Mouse (Mus musculus): ENCODE data around the gene Fbxw7.
A peak's percentile ranks its signal among the peaks of the same experiment; 100 is the strongest.
"Not testable (repeated sequence)": the region's sequence is repeated elsewhere in the genome, so short reads cannot be mapped to it uniquely, and the experiment has no call there.

Gene Fbxw7

DNA sequence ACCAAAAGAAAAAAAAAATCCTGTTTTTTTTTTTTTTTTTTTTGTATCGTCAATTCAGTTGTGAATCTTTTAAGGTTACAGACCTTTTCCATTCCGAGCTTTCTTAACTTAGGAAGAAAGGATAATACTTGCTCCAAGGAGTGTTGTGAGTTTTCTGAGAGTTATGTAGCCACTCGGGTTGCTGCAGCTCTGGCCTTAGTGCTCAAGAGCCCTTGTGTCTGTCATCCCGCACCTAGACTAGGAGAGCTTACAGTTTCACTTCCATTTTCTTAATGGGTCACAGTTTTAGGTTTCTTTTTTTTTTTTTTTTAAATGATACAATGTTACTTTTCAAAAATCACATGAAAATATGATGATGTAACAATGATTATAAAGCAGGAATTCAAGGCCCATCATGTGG is 12.5 kb downstream of the Fbxw7 start:
- no peak for DNase-seq

GRCm38 (mm10) chr3:84829366-84829765 is 14.3 kb downstream of the Fbxw7 start:
- DNase-seq: no peak

DNA sequence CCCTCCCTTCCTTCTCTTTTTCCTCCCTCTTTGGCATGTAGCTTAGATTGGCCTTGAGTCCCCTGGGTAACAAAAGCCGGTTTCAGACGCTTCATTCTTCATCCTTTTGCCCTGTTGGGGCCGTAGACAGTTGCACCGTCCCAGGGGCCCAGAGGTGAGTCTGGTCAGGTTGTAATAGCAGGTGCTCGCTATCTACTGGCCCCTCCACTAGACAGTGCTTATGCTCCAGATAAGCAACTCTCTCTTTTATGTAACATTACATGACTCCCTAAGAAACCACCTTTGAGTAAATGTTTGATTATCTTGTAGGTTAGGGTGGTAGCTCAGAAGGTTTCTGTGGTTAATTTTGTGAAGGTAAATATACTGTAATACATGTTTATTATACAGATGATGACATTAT is 21.0 kb downstream of the Fbxw7 start:
- no peak for DNase-seq

- no peak for DNase-seq
Observed at GRCm38 (mm10) chr3:84837984-84838383, 22.9 kb downstream of the Fbxw7 start.

DNA sequence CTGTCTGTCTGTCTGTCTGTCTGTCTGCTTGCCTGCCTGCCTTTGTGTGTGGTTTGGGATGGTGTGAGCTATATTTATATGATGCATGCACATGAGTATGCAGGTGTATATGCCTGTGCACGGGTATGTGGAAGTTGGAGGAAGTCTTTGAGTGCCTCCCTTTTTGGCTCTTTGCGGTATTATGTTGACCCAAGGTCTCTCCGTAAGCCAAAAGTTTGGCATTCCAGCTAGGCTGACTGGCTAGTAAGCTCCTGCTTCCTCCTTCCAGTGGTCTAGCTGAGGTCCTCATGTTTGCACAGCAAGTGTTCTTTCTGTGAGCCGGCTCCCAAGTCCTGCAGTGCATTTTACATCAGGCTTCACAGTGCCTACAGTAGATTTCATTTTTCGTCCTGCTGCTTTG is 24.4 kb downstream of the Fbxw7 start:
- DNase-seq: no peak

DNA sequence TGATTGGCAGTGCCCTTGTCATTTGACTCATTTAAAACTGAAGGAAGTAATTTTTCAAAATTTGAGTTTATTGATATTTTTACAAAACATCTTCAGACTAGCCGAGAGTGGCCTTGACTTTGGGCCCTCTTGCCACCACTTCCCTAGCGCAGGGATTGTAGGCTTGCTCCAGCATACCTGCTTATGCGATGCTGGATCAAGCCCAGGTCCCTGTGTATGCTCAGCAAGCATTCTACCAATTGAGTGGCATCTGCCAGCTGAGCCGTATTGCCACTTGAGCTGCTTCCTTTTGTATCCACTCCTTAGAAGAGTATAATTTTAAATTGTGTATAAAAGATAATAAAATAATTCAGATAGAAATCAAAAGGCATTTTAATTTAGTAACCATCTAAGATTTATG is 26.2 kb downstream of the Fbxw7 start:
- no peak for DNase-seq

GRCm38 (mm10) chr3:84842793-84843192 is 27.7 kb downstream of the Fbxw7 start:
- no peak for DNase-seq

DNA sequence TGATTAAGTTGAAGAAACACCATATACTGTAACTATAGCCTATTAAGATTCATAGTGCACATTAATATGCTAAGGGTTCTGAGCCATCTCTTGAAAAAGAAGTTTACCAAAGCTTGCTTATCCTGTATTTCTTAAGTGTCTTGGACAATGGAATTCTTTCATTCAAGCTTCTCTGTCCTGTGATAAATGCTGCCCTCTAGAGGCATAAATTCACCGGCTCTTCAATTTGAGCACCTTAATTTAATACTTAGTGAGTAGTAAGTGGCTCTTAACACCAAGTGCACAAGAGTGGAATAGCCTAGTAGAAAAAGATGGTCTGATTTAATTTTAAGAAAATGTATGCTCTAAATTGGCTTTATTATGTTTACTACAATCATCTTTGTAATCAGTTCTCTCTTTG is 28.5 kb downstream of the Fbxw7 start:
- peak; percentile 53 for DNase-seq

GRCm38 (mm10) chr3:84848798-84849197 is 33.7 kb downstream of the Fbxw7 start:
- no peak for DNase-seq

GRCm38 (mm10) chr3:84850418-84850817 is 35.4 kb downstream of the Fbxw7 start:
- no peak for DNase-seq

DNA sequence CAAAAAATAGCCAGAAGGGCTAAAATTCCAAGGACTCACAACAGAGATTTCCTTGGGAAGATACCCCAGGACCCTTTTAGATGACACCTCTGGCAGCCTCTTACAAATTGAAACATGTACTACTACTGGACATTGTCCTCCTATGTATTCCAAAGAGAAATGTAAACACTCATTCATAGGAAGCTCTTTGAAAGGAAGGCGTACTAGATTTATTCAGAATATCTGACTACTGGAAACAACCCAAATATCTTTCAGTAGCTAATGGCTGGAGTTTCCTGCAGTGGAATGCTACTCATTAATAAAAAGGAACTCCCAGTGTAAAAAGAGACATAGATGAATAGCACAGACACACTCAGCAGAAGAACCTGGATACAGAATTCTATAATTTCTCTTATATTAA is 36.7 kb downstream of the Fbxw7 start:
- DNase-seq: no peak

DNA sequence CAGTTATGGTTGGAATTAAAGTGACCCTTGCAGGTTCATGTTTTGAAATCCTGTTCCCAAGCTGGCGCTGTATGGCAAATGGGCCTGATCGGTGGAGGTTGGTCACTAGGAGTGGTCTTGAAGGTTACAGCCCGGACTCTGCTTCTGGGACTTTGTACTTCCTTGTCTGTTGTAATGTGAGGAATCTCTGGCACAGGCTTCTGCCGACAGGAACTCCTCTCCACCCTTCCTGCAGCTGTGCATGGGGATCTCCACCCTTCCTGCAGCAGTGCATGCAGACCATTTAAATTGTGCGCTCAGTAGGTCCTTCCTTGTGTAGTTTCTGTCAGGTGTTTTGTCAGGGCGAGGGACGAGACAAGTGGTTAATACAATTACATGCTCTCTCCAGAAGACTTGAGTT is 37.8 kb downstream of the Fbxw7 start:
- no peak for DNase-seq

DNA sequence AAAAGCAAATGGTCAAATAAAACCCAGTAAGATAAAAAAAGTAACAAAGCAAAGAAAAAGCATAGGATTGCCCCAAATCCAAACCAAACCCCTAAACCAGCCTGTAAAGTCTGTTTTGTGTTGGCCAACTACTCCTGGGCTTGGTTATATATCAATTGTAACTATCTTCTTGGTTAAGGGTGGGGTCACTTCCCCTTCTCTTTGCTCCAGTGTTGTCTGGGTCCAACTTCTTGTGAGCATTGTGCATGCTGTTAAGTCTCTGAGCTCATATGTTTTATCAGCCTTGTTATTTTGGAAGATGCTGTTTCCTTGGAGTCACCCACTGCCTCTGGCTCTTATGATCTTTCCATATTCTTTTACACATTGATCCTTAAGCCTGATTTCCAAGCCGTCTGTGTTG is 39.4 kb downstream of the Fbxw7 start:
- no peak for DNase-seq

DNA sequence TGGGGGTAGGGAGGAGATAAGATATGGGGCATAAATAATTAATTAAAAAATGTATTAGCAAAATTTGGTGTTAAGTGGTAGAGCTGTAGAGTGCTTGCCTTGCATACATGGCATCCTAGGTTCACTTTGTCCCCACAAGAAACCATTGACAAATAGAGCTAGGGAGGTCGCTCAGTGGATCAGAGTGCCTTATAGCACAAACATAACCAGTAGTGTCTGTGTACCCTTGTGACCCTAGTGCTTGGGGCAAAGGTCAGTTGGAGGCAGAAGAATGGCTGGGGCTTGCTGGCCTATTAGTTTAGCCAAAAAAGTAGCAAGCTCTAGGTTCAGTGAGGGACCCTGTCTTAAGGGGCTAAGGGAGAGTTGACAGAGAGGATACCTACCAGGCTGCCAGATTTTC is 45.6 kb downstream of the Fbxw7 start:
- no peak for DNase-seq

- DNase-seq: not testable (repeated sequence)
Observed at GRCm38 (mm10) chr3:84861817-84862216, 46.7 kb downstream of the Fbxw7 start.

- DNase-seq: no peak
Observed at GRCm38 (mm10) chr3:84865684-84866083, 50.6 kb downstream of the Fbxw7 start.

DNA sequence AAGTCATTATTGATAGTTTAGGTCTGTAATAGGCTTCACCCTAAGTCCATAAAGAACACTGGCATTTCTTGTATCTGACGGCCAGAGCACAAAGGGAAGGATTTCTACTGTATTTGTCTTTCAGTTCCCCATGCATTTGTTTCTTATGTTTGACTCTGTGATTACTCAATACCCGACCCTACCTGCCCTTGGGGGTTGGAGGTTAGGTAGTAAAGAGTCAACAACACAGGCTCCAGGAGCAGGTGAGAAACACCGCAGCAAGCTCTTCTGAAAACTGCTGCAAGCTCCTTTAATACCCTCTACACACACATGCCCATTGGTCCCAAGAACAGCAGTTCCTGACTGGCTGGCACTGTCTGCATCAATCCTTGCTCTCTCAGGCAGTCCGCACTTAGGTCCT is 51.8 kb downstream of the Fbxw7 start:
- no peak for DNase-seq

- DNase-seq: no peak
Observed at GRCm38 (mm10) chr3:84867434-84867975, 52.4 kb downstream of the Fbxw7 start.

GRCm38 (mm10) chr3:84867991-84868390 is 52.9 kb downstream of the Fbxw7 start:
- no peak for DNase-seq

- DNase-seq: no peak
Observed at GRCm38 (mm10) chr3:84870126-84870525, 55.1 kb downstream of the Fbxw7 start.

DNA sequence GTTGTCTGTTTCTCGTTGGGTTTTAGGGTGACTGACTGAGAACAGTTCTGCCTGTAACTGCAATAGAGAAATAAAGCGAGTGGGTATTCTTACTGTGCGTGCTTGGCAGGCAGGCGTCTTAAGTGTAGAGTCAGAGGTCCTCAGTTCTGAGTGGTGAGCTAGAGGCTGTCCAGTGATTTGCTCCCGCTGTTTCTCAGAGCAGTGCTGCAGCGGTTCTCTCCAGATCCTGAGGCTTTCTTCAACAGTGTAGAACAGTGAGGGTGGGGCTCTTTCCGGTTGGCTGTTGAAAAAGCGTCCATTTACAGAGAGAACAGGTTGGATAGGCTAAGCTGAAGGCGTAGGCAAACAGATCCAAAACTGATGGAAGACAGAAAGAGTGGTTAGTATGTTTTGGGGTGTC is 60.2 kb downstream of the Fbxw7 start:
- DNase-seq: no peak

DNA sequence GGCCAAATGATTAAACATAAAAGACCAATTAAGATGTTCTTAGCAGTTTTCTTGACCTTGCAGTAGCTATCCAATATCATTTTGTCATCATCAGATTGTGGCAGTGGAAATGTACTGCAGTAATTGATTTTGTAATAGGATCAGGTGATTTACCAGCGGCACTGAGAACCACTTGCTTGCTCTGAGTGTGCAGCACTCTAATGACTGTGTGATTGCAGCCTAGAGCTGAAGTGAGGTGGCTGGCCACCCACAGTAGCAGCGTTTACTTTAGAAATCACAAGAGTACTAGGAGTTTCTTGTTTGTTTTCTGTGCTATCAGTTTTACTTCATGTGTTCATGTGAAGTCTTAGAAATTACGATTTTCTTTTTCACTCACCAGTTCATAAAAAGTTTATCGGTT is 61.1 kb downstream of the Fbxw7 start:
- DNase-seq: no peak

- DNase-seq: no peak
Observed at GRCm38 (mm10) chr3:84883817-84884483, 68.9 kb downstream of the Fbxw7 start.

DNA sequence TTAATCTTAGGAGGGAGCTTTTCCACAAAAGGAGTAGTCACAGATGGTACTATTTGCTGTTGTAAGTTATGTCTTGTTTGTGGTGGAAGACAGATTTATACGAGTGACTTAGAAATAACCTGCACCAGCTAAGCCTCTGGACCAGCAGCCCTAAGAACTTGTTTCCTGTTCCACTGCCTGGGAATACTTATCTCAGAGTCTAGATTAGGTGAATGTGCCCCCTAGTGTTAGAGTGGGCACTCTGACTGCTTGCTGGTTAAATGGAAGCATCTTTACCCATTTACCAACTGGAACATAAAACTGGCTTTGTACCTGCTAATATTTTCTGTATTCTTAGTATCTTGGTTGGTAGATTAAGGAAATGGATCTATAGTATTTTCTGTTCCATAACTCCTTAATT is 74.6 kb downstream of the Fbxw7 start:
- DNase-seq: no peak

DNA sequence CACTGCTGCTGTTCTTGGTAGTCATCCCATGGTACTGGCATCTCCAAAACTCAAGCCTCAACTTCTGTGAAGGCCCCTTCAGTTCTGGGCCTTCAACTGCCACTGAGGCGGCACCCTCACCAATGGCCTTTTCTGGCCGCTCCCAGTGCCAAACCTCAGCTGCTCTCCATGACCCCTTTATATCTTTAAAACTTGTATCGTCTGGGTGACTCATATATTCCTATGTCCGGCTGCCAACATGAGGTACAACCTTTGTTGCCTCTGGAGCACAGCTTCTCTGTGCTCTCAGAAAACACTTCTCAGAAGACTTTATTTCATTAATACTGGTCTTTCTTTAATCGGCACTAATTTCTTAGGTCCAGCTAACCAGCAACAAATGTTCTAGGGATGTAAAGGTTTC is 75.9 kb downstream of the Fbxw7 start:
- no peak for DNase-seq

Data from cerebellum, adult 8-10 months (tissue).